Comparison of ENCODE assay signal across 12 mouse cellular contexts in the genomic region with DNA sequence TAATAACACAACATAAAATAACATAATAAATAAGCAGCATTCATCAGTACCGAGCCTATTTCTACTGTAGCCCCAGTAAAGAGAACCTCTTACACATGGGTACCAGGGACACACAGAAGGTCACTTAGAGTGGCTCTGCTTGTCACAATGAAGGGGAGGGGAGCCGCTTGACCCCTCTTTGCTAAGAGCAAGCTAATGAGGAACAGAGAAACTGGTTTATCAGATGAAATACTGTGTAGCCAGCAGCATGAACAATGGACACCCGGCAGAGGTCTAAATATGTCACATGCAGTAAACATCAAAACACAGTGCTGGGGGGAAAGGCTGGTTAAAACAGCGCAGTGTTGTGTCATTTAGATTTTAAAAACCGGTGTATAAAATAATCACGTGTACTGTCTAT.
"Had no signal": no experiment of that assay in that cellular context is flagged by ENCODE, and none has a peak within 500 bp of the region (broad histone marks: within the 10 kb centered on the region; RNA-seq: fewer than 3 reads in every experiment).

No protein-coding gene starts in this region.

- DNase-seq: left cerebral cortex, postnatal 4 days; liver; liver, embryonic 13.5 days; liver, postnatal 0 days; lung, adult 18-20 months; lung, adult 2 months; lung, embryonic 14.5 days; lung, postnatal 10 days; lung, postnatal 14 days; lung, postnatal 36 days; lung, postnatal 4 days; midbrain, embryonic 14.5 days had no signal
